Mouse (Mus musculus) cerebellum, adult 8-10 months (tissue): ENCODE measurements around the gene Krt23.

ENCODE experiments used
- DNase-seq: peaks from one replicate; pipeline ENCODE4 v3.0.0; 2022

Krt23 gene

GRCm38 (mm10) chr11:99441220-99441619 is 51.7 kb downstream of the Krt23 start:
- DNase-seq: no peak

GRCm38 (mm10) chr11:99439465-99439864 is 53.5 kb downstream of the Krt23 start:
- no peak for DNase-seq

GRCm38 (mm10) chr11:99437972-99438371 is 55.0 kb downstream of the Krt23 start, which contains the start of gene Krt20:
TSS of gene Krt20 (minus strand) at chr11:99438150.
- no peak for DNase-seq

GRCm38 (mm10) chr11:99436625-99437024 is 56.3 kb downstream of the Krt23 start:
- no peak for DNase-seq

- no peak for DNase-seq
Measured at GRCm38 (mm10) chr11:99430670-99431069, 62.3 kb downstream of the Krt23 start.
